Mouse (Mus musculus) retina, postnatal 1 day (tissue): ENCODE measurements around the gene Dnali1.

ENCODE experiments used
- DNase-seq: peaks from one replicate; pipeline ENCODE4 v3.0.0-alpha.2; 2012

Gene Dnali1

GRCm38 (mm10) chr4:125065517-125066307 is at the start of gene Dnali1:
TSS of gene Dnali1 (minus strand) at chr4:125065703.
- peak; percentile 78 for DNase-seq

GRCm38 (mm10) chr4:125115081-125115480 is 49.6 kb upstream of the Dnali1 start:
- no peak for DNase-seq

GRCm38 (mm10) chr4:125114638-125115037 is 49.1 kb upstream of the Dnali1 start:
- peak; percentile 84 for DNase-seq

GRCm38 (mm10) chr4:125105354-125105753 is 39.9 kb upstream of the Dnali1 start:
- no peak for DNase-seq

- peak; percentile 49 for DNase-seq
These were observed 35.8 kb upstream of the Dnali1 start for GRCm38 (mm10) chr4:125101334-125101733.

GRCm38 (mm10) chr4:125099458-125099857 is 34.0 kb upstream of the Dnali1 start:
- peak; percentile 90 for DNase-seq

- DNase-seq = no peak
These were observed 31.9 kb upstream of the Dnali1 start for GRCm38 (mm10) chr4:125097412-125097811.

- DNase-seq = no peak
These were observed 30.6 kb upstream of the Dnali1 start for GRCm38 (mm10) chr4:125096066-125096465.

- DNase-seq = no peak
These were observed 27.5 kb upstream of the Dnali1 start for GRCm38 (mm10) chr4:125093031-125093430.

- DNase-seq = peak; percentile 89
These were observed 19.9 kb upstream of the Dnali1 start for GRCm38 (mm10) chr4:125085346-125085841.

- DNase-seq = peak; percentile 93
These were observed 19.2 kb upstream of the Dnali1 start, which contains the start of gene Meaf6 for GRCm38 (mm10) chr4:125084403-125085345. TSS of gene Meaf6 (plus strand) at chr4:125085134.

GRCm38 (mm10) chr4:125078698-125079097 is 13.2 kb upstream of the Dnali1 start:
- no peak for DNase-seq

- no peak for DNase-seq
These were observed 12.2 kb upstream of the Dnali1 start for GRCm38 (mm10) chr4:125077700-125078099.

GRCm38 (mm10) chr4:125066490-125067370 is 1.2 kb upstream of the Dnali1 start, which contains the start of gene Snip1:
TSS of gene Snip1 (plus strand) at chr4:125066672.
- peak; percentile 96 for DNase-seq

- DNase-seq = peak; percentile 1
These were observed 1.7 kb downstream of the Dnali1 start for GRCm38 (mm10) chr4:125063829-125064228.

GRCm38 (mm10) chr4:125059025-125059424 is 6.5 kb downstream of the Dnali1 start:
- peak; percentile 73 for DNase-seq

GRCm38 (mm10) chr4:125058033-125058432 is 7.5 kb downstream of the Dnali1 start:
- no peak for DNase-seq

- DNase-seq = no peak
These were observed 8.2 kb downstream of the Dnali1 start for GRCm38 (mm10) chr4:125057273-125057672.

- no peak for DNase-seq
These were observed 9.0 kb downstream of the Dnali1 start for GRCm38 (mm10) chr4:125056476-125056875.

- no peak for DNase-seq
These were observed 10.1 kb downstream of the Dnali1 start for GRCm38 (mm10) chr4:125055385-125055784.

GRCm38 (mm10) chr4:125044454-125044853 is 21.0 kb downstream of the Dnali1 start:
- no peak for DNase-seq

GRCm38 (mm10) chr4:125034341-125034740 is 31.2 kb downstream of the Dnali1 start:
- DNase-seq = no peak
